Mouse (Mus musculus) lung, postnatal 36 days (tissue): ENCODE results near the gene Mrps5.
"Not testable (repeated sequence)": the region's sequence is repeated elsewhere in the genome, so short reads cannot be mapped to it uniquely, and the experiment has no call there.

Source experiments
- DNase-seq: peaks from one replicate; pipeline ENCODE4 v3.0.0; 2022; ENCODE audit warnings: mixed read lengths

Gene Mrps5

GRCm38 (mm10) chr2:127586694-127587513, at the start of gene Mrps5, which contains the start of gene Zfp661:
Mrps5 (plus strand) TSS chr2:127587222.
Zfp661 (minus strand) TSS chr2:127587094.
- peak; percentile 91 for DNase-seq

GRCm38 (mm10) chr2:127537548-127537947, 49.5 kb upstream of the Mrps5 start:
- DNase-seq = no peak

- no peak for DNase-seq
Measured at GRCm38 (mm10) chr2:127539494-127539893, 47.5 kb upstream of the Mrps5 start.

- peak; percentile 51 for DNase-seq
Measured at GRCm38 (mm10) chr2:127541185-127541584, 45.8 kb upstream of the Mrps5 start, which contains the start of gene Prom2. Prom2 (minus strand) TSS chr2:127541467.

GRCm38 (mm10) chr2:127541697-127542096, 45.3 kb upstream of the Mrps5 start:
- DNase-seq = no peak

DNA sequence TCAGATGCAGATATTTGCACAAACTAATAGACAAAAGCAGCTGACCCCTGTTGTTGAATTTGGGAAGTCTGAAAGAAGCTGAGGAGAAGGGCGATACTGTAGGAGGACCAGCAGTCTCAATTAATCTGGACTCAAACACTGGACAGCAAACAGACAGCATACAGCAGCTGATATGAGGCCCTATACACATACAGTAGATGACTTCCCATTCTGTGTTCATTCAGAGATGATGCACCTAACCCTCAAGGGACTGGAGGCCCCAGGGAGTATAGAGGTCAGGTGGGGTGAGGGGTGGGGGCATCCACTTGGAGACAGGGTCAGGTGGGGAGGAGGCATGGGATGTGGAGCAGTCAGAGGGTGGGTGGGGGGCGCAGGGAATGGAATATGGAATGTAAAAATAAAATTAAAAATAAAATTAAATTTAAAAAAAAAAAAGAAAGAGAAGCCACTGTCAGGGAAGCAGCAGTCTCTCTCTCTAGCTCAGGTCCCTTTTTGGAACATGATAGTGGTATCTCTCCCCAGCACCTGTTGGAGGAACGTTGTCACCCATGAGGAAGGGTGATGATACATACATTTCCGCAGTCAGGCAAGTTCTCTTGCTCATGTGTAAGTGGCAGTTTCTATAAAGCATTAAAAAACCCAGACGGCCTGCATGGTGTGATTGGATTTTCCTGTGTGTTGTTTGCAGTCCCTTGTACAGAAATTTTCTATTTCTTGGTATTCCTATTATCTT, 38.5 kb upstream of the Mrps5 start:
- DNase-seq = no peak

GRCm38 (mm10) chr2:127549711-127550110, 37.3 kb upstream of the Mrps5 start:
- no peak for DNase-seq

GRCm38 (mm10) chr2:127550446-127550845, 36.6 kb upstream of the Mrps5 start:
- no peak for DNase-seq

DNA sequence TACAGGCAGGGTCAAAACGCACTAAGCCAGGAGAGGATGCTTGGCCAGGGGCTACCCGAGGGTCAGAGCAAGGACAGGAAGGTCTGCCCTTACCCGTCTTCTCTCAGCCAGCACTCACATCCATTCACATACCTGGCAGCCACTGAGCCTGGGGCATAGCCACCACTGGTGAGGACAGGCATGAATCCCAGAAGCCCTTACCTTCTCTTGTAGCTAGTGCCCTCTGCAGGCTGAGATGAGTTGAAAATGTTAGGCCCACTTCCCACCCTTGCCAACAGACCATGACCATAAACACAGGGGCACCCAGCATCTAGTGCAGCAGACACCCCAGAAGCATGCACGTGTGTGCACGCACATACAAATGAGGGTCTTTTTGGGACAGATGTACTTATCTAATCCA, 35.9 kb upstream of the Mrps5 start:
- DNase-seq = peak; percentile 20

DNA sequence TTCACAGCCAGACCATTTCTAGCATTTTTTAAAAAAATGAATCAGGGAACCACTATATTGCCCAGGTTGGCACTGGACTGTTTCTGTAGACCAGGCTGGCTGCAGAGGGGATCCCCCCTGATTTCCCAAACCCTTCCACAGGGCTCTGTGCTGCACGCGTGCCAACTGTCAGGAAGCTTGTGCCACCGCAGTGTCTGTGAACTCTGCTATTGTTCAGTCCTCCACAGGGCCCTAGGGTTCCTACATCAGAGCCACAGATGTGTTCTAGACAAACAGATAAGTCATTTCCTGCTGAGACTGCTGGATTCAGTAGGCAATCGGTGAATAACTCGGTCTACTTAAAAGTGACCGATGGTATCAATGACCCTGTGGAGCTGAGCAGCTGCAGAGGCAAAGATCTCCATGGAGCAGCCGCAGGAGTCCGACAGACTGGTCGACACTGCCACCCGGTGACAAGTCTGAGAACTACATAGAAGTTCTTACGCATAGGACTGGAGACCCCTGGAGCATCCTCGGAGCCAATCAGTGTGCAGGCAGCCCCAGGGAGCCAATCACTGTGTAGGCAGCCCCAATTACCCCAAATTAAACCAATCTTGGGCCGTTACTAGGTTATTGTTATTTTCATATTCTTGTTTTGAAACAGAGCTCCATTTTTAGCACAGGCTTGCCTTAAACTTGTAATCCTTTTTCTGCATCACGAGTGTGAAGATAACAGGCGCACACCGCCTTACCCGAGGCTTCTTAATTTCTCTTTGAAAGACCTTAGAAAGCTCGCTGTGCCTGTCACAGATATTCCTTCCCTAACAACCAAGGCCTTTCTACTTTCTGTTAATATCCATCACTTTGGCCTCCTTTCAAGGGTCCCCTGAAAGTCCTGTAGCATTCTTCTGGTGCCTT, 27.7 kb upstream of the Mrps5 start:
- peak; percentile 87 for DNase-seq

DNA sequence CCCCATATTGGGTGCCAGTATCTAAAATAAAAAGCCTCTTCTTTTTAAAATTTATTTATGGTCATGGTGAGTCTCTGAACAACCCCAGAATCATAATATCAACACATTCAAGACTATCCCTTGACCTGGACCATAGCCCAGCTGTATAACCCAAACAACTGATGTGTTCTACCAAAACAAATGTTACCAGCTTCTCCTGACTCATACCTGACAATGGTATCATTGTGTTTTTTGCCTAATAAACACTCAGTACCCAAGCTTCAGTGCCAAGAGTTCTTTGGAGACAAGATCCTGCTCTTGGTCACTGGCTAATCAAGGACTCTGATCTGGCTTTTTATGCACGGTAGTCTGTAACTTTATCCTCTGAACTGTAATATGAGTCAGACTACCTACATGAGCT, 13.7 kb upstream of the Mrps5 start:
- DNase-seq = no peak

DNA sequence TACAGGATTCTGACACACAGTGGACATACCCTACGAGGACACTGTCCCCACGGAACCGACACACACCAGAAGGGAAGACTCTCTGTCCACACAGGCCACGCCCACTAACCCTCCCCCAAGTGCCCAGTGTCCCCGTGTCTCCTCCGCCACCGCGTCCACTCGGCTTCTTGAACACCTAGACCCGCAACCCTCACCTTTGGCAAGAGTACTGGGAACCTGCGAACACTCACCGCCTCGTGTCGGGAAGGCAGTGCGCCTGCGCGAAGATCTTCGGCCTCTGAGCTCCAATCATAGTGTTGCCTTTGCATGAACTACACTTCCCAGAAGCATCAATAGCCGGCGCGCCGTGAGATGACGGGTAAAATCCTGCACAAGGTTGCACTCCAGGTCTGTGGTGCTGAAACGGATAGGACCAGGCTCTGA, 2.6 kb upstream of the Mrps5 start:
- peak; percentile 96 for DNase-seq

- no peak for DNase-seq
Measured at GRCm38 (mm10) chr2:127587514-127587844, 457 bp downstream of the Mrps5 start.

- DNase-seq = no peak
Measured at GRCm38 (mm10) chr2:127588897-127589296, 1.9 kb downstream of the Mrps5 start.

- no peak for DNase-seq
Measured at GRCm38 (mm10) chr2:127590204-127590603, 3.2 kb downstream of the Mrps5 start.

DNA sequence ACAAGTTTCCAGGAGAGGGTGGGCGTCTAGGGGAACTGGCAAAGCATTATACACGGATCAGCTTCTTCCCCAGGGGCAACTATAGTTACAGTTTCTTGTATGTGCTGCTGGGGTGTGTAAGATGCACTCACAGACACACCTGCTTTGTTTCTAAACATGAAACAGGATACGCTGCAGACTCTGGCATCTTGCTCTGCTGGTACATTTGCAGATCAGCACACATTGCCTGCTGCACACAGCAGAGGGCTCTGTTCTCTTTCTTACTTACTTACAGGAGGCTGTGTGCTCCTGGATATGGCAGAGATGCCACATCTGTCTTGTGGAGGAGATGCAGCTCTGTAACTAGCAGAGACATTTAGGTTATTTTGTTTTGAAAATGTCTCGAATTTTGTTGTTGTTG, 3.8 kb downstream of the Mrps5 start:
- peak; percentile 21 for DNase-seq

- not testable (repeated sequence) for DNase-seq
Measured at GRCm38 (mm10) chr2:127603383-127603782, 16.4 kb downstream of the Mrps5 start.

GRCm38 (mm10) chr2:127605203-127605602, 18.2 kb downstream of the Mrps5 start:
- no peak for DNase-seq

- DNase-seq = peak; percentile 63
Measured at GRCm38 (mm10) chr2:127608234-127608633, 21.2 kb downstream of the Mrps5 start.

DNA sequence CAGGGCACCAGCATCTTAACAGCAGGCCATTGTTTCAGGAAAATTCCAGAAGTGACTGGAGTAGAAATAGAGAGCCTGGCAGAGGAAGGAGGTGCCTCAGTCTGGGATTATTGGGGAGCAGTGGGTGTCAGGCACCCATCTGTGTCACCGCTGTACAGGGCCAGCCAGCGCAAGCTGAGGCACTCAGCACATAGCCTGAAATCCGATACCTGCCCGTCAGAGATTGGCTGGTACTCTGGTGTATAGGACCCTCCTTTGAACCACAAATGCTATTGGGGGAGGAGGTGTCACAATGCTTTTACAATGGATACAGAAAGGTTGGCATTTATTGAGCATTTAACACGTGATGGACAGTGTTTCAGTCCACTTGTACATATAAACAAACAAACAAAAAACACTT, 22.0 kb downstream of the Mrps5 start:
- DNase-seq = no peak

GRCm38 (mm10) chr2:127611386-127611785, 24.4 kb downstream of the Mrps5 start:
- no peak for DNase-seq

- DNase-seq = no peak
Measured at GRCm38 (mm10) chr2:127612288-127612687, 25.3 kb downstream of the Mrps5 start.

- no peak for DNase-seq
Measured at GRCm38 (mm10) chr2:127619311-127619710, 32.3 kb downstream of the Mrps5 start.
